Mouse (Mus musculus) heart, embryonic 14.5 days (tissue): ENCODE results near the gene Ncstn. TPM values are rescaled to one million over a fixed set of nuclear protein-coding genes. Genes with fewer than 3 reads are reported as not detected.

ENCODE experiments used
- ATAC-seq: fragments of 200-750 bp; cut with Nextera tagmentation; 2 replicates; pipeline ENCODE4 v1.8.0; 2017; ENCODE audit warnings: low read depth, moderate TSS enrichment; ENCODE audit not compliant: insufficient number of reproducible peaks, insufficient read depth, low FRiP score
- H3K27ac ChIP-seq, 2 experiments: fragments of 200-500 bp in 1 of 2; fragments of 300-500 bp in 1 of 2; sonication (generic) in 1 of 2; replicated peaks in 1 of 2; 2 replicates each; pipeline ENCODE4 v1.5.1; 2012 to 2014; ENCODE audit warnings: low read depth in 2 of 2, low read length in 2 of 2, control low read depth in 1 of 2, mild to moderate bottlenecking in 1 of 2, mixed read lengths in 1 of 2; ENCODE audit not compliant: control insufficient read depth in 1 of 2, insufficient read depth in 1 of 2
- H3K27me3 ChIP-seq: fragments of 300-500 bp; sonication (generic); 2 replicates; pipeline ENCODE4 v1.6.1; 2014; ENCODE audit warnings: mild to moderate bottlenecking, low read length, control low read depth; ENCODE audit not compliant: control insufficient read depth, insufficient read depth
- H3K36me3 ChIP-seq: fragments of 300-500 bp; sonication (generic); 2 replicates; pipeline ENCODE4 v1.6.1; 2014; ENCODE audit warnings: mild to moderate bottlenecking, control low read depth, low read length, mixed read lengths; ENCODE audit not compliant: control insufficient read depth, insufficient read depth
- H3K4me1 ChIP-seq, 2 experiments: fragments of 200-500 bp in 1 of 2; fragments of 300-500 bp in 1 of 2; sonication (generic) in 1 of 2; 2 replicates each; pipeline ENCODE4 v1.6.1; 2012 to 2014; ENCODE audit warnings: low read length in 2 of 2, control low read depth in 1 of 2, mixed read lengths in 1 of 2; ENCODE audit not compliant: control insufficient read depth in 2 of 2, insufficient read depth in 2 of 2
- H3K4me2 ChIP-seq: fragments of 300-500 bp; sonication (generic); 2 replicates; pipeline ENCODE4 v1.6.1; 2014; ENCODE audit warnings: mild to moderate bottlenecking, low read length
- H3K4me3 ChIP-seq, 2 experiments: fragments of 200-500 bp in 1 of 2; fragments of 300-500 bp in 1 of 2; sonication (generic) in 1 of 2; 2 replicates each; pipeline ENCODE4 v1.5.1; 2012 to 2014; ENCODE audit warnings: low read length in 2 of 2, mild to moderate bottlenecking in 2 of 2, control low read depth in 1 of 2, low read depth in 1 of 2, moderate library complexity in 1 of 2; ENCODE audit not compliant: control insufficient read depth in 1 of 2, insufficient read depth in 1 of 2
- H3K9ac ChIP-seq: fragments of 300-500 bp; sonication (generic); 2 replicates; pipeline ENCODE4 v1.6.1; 2014; ENCODE audit warnings: mild to moderate bottlenecking, low read length
- H3K9me3 ChIP-seq: fragments of 300-500 bp; sonication (generic); 2 replicates; pipeline ENCODE4 v1.6.1; 2016; ENCODE audit warnings: low read length, control low read depth; ENCODE audit not compliant: control insufficient read depth
- WGBS: fragments of 180-500 bp; shearing (Covaris S2); extraction: QIAGEN DNeasy Blood & Tissue Kit; methylation state at CpG from one replicate; pipeline ENCODE4 v1.1.7; 2014; 5-methylcytosine and 5-hydroxymethylcytosine counted together
- polyA plus RNA-seq: library from polyadenylated mRNA; unstranded; fragments of >200 nt; fragmentation: Nextera tagmentation; extraction: Ambion mirVana; gene quantifications from 2 replicates; pipeline ENCODE4 v1.2.1, GENCODE M21; 2014

Ncstn gene
- polyA plus RNA-seq, 1 experiment from 2014 or later = 120 TPM

GRCm38 (mm10) chr1:172099325-172100033, 16.9 kb upstream of the Ncstn start:
- H3K36me3 ChIP-seq = peaks cover 93% of the 10 kb centered on the region
- no peaks in the 10 kb centered on the region for H3K9me3 ChIP-seq
- H3K27me3 ChIP-seq = no peaks in the 10 kb centered on the region
- no peak overlapping the region for H3K27ac ChIP-seq
- H3K4me1 ChIP-seq = peaks cover 0 to 11% of the 10 kb centered on the region in 2 experiments; a peak in 1 of 4 replicates
- no peak overlapping the region for H3K4me3 ChIP-seq
- WGBS = 86% methylated on average over 6 of the region's 6 CpGs
- no peak overlapping the region for H3K4me2 ChIP-seq
- ATAC-seq = no peak
- no peak overlapping the region for H3K9ac ChIP-seq

GRCm38 (mm10) chr1:172095202-172095601, 12.6 kb upstream of the Ncstn start:
- Histone ChIP-seq H3K9me3 (no peaks in the 10 kb centered on the region), H3K4me3 (no peak overlapping the region), H3K36me3 (peaks cover 90% of the 10 kb centered on the region), H3K4me1 (peaks cover 5 to 23% of the 10 kb centered on the region in 2 experiments), H3K9ac (0 out of 2 replicates have a peak overlapping the region, but pooled peaks have one; percentile 21), H3K27me3 (no peaks in the 10 kb centered on the region), H3K27ac (peak overlapping the region; percentile 9 to 79; a peak in 3 of 4 replicates), H3K4me2 (no peak overlapping the region)
- WGBS = 25% methylated on average over 6 of the region's 6 CpGs
- no peak for ATAC-seq

- Histone ChIP-seq H3K9me3 (no peaks in the 10 kb centered on the region), H3K27me3 (no peaks in the 10 kb centered on the region), H3K36me3 (peaks cover 90% of the 10 kb centered on the region), H3K4me2 (peak overlapping the region; percentile 33; the same call in 1 of the 2 replicates), H3K27ac (peak overlapping the region; percentile 8 to 79; a peak in 3 of 4 replicates), H3K9ac (no peak overlapping the region), H3K4me3 (no peak overlapping the region), H3K4me1 (peaks cover 5 to 23% of the 10 kb centered on the region in 2 experiments)
- ATAC-seq = peak; percentile 64; the same call in 1 of the 2 replicates
Observed at GRCm38 (mm10) chr1:172094295-172094694, 11.7 kb upstream of the Ncstn start.

- Histone ChIP-seq H3K27me3 (no peaks in the 10 kb centered on the region), H3K4me1 (peaks cover 5 to 23% of the 10 kb centered on the region in 2 experiments), H3K4me3 (no peak overlapping the region), H3K9me3 (no peaks in the 10 kb centered on the region), H3K4me2 (no peak overlapping the region), H3K9ac (no peak overlapping the region), H3K36me3 (peaks cover 92% of the 10 kb centered on the region), H3K27ac (peak overlapping the region; percentile 8 to 79)
- WGBS = 54% methylated on average over 3 of the region's 3 CpGs
- no peak for ATAC-seq
Observed at GRCm38 (mm10) chr1:172093522-172093921, 10.9 kb upstream of the Ncstn start.

GRCm38 (mm10) chr1:172082899-172083445, 377 bp upstream of the Ncstn start:
- Histone ChIP-seq H3K9me3 (no peaks in the 10 kb centered on the region), H3K4me3 (peak overlapping the region; percentile 78 to 93), H3K4me2 (peak overlapping the region; percentile 74), H3K27me3 (no peaks in the 10 kb centered on the region), H3K9ac (peak overlapping the region; percentile 85), H3K4me1 (peaks cover 2 to 19% of the 10 kb centered on the region in 2 experiments; a peak in 2 of 4 replicates), H3K27ac (peak overlapping the region; percentile 61 to 84), H3K36me3 (peaks cover 43% of the 10 kb centered on the region)
- peak; percentile 42 for ATAC-seq
- under 1% methylated on average over 24 of the region's 24 CpGs for WGBS

- Histone ChIP-seq H3K36me3 (peaks cover 79% of the 10 kb centered on the region), H3K4me3 (no peak overlapping the region), H3K27ac (peak overlapping the region; percentile 28 to 44; a peak in 2 of 4 replicates), H3K4me2 (no peak overlapping the region), H3K9ac (0 out of 2 replicates have a peak overlapping the region, but pooled peaks have one; percentile 21), H3K4me1 (peaks cover 0 to 10% of the 10 kb centered on the region in 2 experiments; a peak in 2 of 4 replicates), H3K9me3 (no peaks in the 10 kb centered on the region), H3K27me3 (no peaks in the 10 kb centered on the region)
- 43% methylated on average over 5 of the region's 5 CpGs for WGBS
- no peak for ATAC-seq
Observed at GRCm38 (mm10) chr1:172077981-172078380, 4.6 kb downstream of the Ncstn start.

- Histone ChIP-seq H3K9me3 (no peaks in the 10 kb centered on the region), H3K4me1 (peaks cover 2 to 6% of the 10 kb centered on the region in 2 experiments; a peak in 3 of 4 replicates), H3K4me2 (no peak overlapping the region), H3K4me3 (no peak overlapping the region), H3K36me3 (peaks cover 98% of the 10 kb centered on the region), H3K9ac (no peak overlapping the region), H3K27me3 (no peaks in the 10 kb centered on the region), H3K27ac (no peak overlapping the region)
- WGBS = 97% methylated on average over 7 of the region's 7 CpGs
- ATAC-seq = no peak
Observed at GRCm38 (mm10) chr1:172072604-172073003, 10.0 kb downstream of the Ncstn start.
